Comparison of ENCODE assay signal across 9 mouse cellular contexts in the genomic region with DNA sequence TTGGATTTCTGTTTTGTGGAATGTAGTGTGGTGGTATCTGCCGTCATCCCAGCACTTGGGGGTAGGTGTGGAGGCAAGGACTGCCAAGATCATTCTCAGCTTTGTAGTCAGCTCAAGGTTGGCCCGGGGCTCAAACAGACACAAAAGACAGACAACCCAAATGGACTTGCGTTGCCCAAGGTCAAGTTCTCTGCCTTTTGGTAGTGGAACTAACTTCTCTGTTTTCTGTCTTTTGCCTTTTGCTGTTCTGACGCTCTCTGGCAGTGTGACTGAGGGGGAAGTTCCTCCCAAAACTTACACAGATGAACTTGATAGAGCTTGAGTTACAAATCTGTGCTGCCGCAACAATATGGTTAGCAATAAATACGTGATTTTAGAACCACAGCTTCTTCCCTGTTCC. TPM values are rescaled to one million over a fixed set of nuclear protein-coding genes. Genes with fewer than 3 reads are reported as not detected.
A peak's percentile ranks its signal among the peaks of the same experiment; 100 is the strongest.
DNase-seq lines count a peak whose midpoint lies in the region; ATAC-seq and TF ChIP-seq lines count a peak whose summit lies in the region.
"Had no signal": no experiment of that assay in that cellular context is flagged by ENCODE, and none has a peak within 500 bp of the region (broad histone marks: within the 10 kb centered on the region; RNA-seq: fewer than 3 reads in every experiment).

No protein-coding gene starts in this region.

- H3K27me3 ChIP-seq in embryonic facial prominence, embryonic 15.5 days = peaks cover 15% of the 10 kb centered on the region
- peaks cover 43% of the 10 kb centered on the region for H3K27me3 ChIP-seq in limb, embryonic 14.5 days (ENCODE audit: control insufficient read depth, insufficient read depth, low read length)
- H3K27me3 ChIP-seq: CH12.LX had no signal

- H3K4me3 ChIP-seq in gastrocnemius, adult 2 months = peak overlapping the region; percentile 90
- H3K4me3 ChIP-seq in embryonic facial prominence, embryonic 15.5 days (replicated peaks) = peak overlapping the region; percentile 76
- peak overlapping the region; percentile 72; the same call in 1 of the 2 replicates for H3K4me3 ChIP-seq in limb, embryonic 14.5 days (replicated peaks; ENCODE audit: low read length)

- peak overlapping the region; percentile 72; the same call in 1 of the 2 replicates for H3K27ac ChIP-seq in gastrocnemius, adult 2 months
- 0 out of 2 replicates have a peak overlapping the region, but pooled peaks have one; percentile 22 for H3K27ac ChIP-seq in embryonic facial prominence, embryonic 15.5 days (replicated peaks)
- H3K27ac ChIP-seq in limb, embryonic 14.5 days (replicated peaks; ENCODE audit: low read depth, low read length) = no peak overlapping the region

- no peak overlapping the region for H3K9ac ChIP-seq in embryonic facial prominence, embryonic 15.5 days
- H3K9ac ChIP-seq in limb, embryonic 14.5 days (ENCODE audit: low read depth, low read length, severe bottlenecking) = no peak overlapping the region

- no peak for ATAC-seq in embryonic facial prominence, embryonic 15.5 days (ENCODE audit: insufficient number of reproducible peaks, low FRiP score, low TSS enrichment, low read depth)
- ATAC-seq in limb, embryonic 14.5 days (ENCODE audit: low FRiP score, low read depth) = no peak

- TF ChIP-seq CTCF in gastrocnemius, adult 2 months (IDR thresholded peaks at IDR 0.05) = no peak

- no peak for DNase-seq in gastrocnemius, adult 2 months
- no peak for DNase-seq in gastrocnemius, postnatal 10 days
- peak; percentile 6 to 19 for DNase-seq in B cell, adult 2 months
- no peak for DNase-seq in limb, embryonic 14.5 days (ENCODE audit: low spot score)
- no peak for DNase-seq in thymus, postnatal 14 days
- DNase-seq in frontal cortex, postnatal 14 days (ENCODE audit: low spot score in 2 of 2) = no peak
- DNase-seq in gastrocnemius, postnatal 36 days = no peak

- no peaks in the 10 kb centered on the region for H3K9me3 ChIP-seq in embryonic facial prominence, embryonic 15.5 days (replicated peaks)
- H3K9me3 ChIP-seq in limb, embryonic 14.5 days (ENCODE audit: control insufficient read depth, low read length) = no peaks in the 10 kb centered on the region

- peak overlapping the region; percentile 99 for H3K4me2 ChIP-seq in embryonic facial prominence, embryonic 15.5 days (replicated peaks)
- peak overlapping the region; percentile 100 for H3K4me2 ChIP-seq in limb, embryonic 14.5 days (replicated peaks; ENCODE audit: low read depth, low read length, severe bottlenecking)

- H3K36me3 ChIP-seq in embryonic facial prominence, embryonic 15.5 days = no peaks in the 10 kb centered on the region
- H3K36me3 ChIP-seq in limb, embryonic 14.5 days (ENCODE audit: control insufficient read depth, insufficient read depth, low read length) = no peaks in the 10 kb centered on the region

- TF ChIP-seq POLR2A in limb, embryonic 14.5 days (IDR thresholded peaks at IDR 0.05; ENCODE audit: borderline replicate concordance, extremely low read depth, insufficient read depth, insufficient read length) = no peak

- peaks cover 15% of the 10 kb centered on the region for H3K4me1 ChIP-seq in embryonic facial prominence, embryonic 15.5 days
- peaks cover 9% of the 10 kb centered on the region; the same call in 1 of the 2 replicates for H3K4me1 ChIP-seq in limb, embryonic 14.5 days (ENCODE audit: control insufficient read depth, insufficient read depth, low read length)

- 10% methylated on average over 6 of the region's 6 CpGs for WGBS in embryonic facial prominence, embryonic 15.5 days
- 17% methylated on average over 6 of the region's 6 CpGs for WGBS in limb, embryonic 14.5 days

- intact Hi-C loops in gastrocnemius, adult 2 months (cut with DNase I) = no loop called here
- intact Hi-C loops in gastrocnemius, postnatal 36 days (cut with DNase I) = no loop called here

RNA-seq across cellular contexts. Expression of gene Cds1, which starts 1.3 kb away (rescaled TPM):
- total RNA-seq in gastrocnemius, adult 2 months (2021) = 1 to 10 TPM; 4.3 to 5.2 TPM
- 1 to 10 TPM; 1.4 to 1.5 TPM for total RNA-seq in gastrocnemius, postnatal 10 days (2021)
- polyA plus RNA-seq in embryonic facial prominence, embryonic 15.5 days (2015; fragmentation: Nextera tagmentation; extraction: Ambion mirVana) = 13.7 and 19.2 TPM in 2 replicates
- polyA plus RNA-seq in limb, embryonic 14.5 days (2012; rRNA removed) = 5.9 and 6.7 TPM in 2 replicates
- polyA plus RNA-seq in limb, embryonic 14.5 days (2014; fragmentation: Nextera tagmentation; extraction: Ambion mirVana) = 7.8 and 9.2 TPM in 2 replicates
- 1 to 10 TPM; 1.9 to 3.3 TPM for total RNA-seq in gastrocnemius, postnatal 36 days (2021)
- total RNA-seq: CH12.LX had no signal

Comparison
In these comparisons a context has a peak if more than half of its experiments do, and no peak if none do; other contexts are left out.
1. DNase-seq: peak in B cell, adult 2 months (2 of 2); none in gastrocnemius, adult 2 months (single experiment), gastrocnemius, postnatal 10 days (single experiment), limb, embryonic 14.5 days (single experiment), thymus, postnatal 14 days (single experiment), frontal cortex, postnatal 14 days (0 of 2) and gastrocnemius, postnatal 36 days (0 of 2).
2. Peak in every context shown above with its lines, with median percentiles within 50 percentile points of each other: H3K4me3 ChIP-seq.